Mouse (Mus musculus) neural tube, embryonic 15.5 days (tissue): Measurements from ENCODE around the gene Camta1. TPM values are rescaled to one million over a fixed set of nuclear protein-coding genes. Genes with fewer than 3 reads are reported as not detected.

Experiments
- ATAC-seq: fragments of 200-750 bp; cut with Nextera tagmentation; 2 replicates; pipeline ENCODE4 v1.8.0; 2017; ENCODE audit warnings: mild to moderate bottlenecking, moderate TSS enrichment, moderate library complexity; ENCODE audit not compliant: low FRiP score
- H3K27ac ChIP-seq: fragments of 300-500 bp; sonication (generic); replicated peaks from 2 replicates; pipeline ENCODE4 v1.5.1; 2015; ENCODE audit warnings: mild to moderate bottlenecking, inconsistent platforms
- H3K27me3 ChIP-seq: fragments of 300-500 bp; sonication (generic); replicated peaks from 2 replicates; pipeline ENCODE4 v1.6.1; 2015; ENCODE audit warnings: inconsistent platforms
- H3K36me3 ChIP-seq: fragments of 300-500 bp; sonication (generic); 2 replicates; pipeline ENCODE4 v1.6.1; 2015; ENCODE audit warnings: inconsistent platforms
- H3K4me1 ChIP-seq: fragments of 300-500 bp; sonication (generic); 2 replicates; pipeline ENCODE4 v1.6.1; 2015; ENCODE audit warnings: inconsistent platforms
- H3K4me2 ChIP-seq: fragments of 300-500 bp; sonication (generic); 2 replicates; pipeline ENCODE4 v1.6.1; 2015; ENCODE audit warnings: inconsistent platforms, mild to moderate bottlenecking, moderate library complexity
- H3K4me3 ChIP-seq: fragments of 300-500 bp; sonication (generic); replicated peaks from 2 replicates; pipeline ENCODE4 v1.5.1; 2015; ENCODE audit warnings: mild to moderate bottlenecking, inconsistent platforms
- H3K9ac ChIP-seq: fragments of 300-500 bp; sonication (generic); replicated peaks from 2 replicates; pipeline ENCODE4 v1.6.1; 2015; ENCODE audit warnings: mild to moderate bottlenecking, inconsistent platforms
- H3K9me3 ChIP-seq: fragments of 300-500 bp; sonication (generic); replicated peaks from 2 replicates; pipeline ENCODE4 v1.6.1; 2016; ENCODE audit warnings: inconsistent platforms
- WGBS: fragments of 180-500 bp; shearing (Covaris S2); methylation state at CpG from one replicate; pipeline ENCODE4 v1.1.7; 2015; ENCODE audit warnings: mixed read lengths; 5-methylcytosine and 5-hydroxymethylcytosine counted together
- polyA plus RNA-seq: library from polyadenylated mRNA; unstranded; fragments of >200 nt; fragmentation: Nextera tagmentation; extraction: Ambion mirVana; gene quantifications from 2 replicates; pipeline ENCODE4 v1.2.1, GENCODE M21; 2015

Camta1 gene
- polyA plus RNA-seq, 1 experiment from 2014 or later: 161 TPM

DNA sequence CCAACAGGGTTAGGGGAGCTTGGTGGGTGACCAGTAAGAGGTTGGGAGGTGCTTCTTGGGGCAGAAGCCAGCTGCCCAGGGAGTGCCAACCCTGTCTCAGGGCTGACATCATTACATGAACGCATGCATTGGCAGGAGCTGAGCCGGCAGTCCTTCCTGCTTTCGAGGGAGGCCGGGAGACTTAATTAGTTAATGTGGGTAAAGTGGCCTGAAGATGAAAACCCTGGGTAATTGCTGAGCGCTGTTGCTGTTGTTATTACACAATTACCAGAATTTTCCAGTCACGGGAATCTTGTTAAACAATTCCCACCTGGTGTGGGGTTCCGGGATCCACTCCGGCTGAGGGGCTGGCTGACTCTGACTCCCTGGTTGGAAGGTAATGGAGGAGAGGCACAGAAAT is 689.1 kb downstream of the Camta1 start:
- Histone ChIP-seq H3K36me3 (no peaks in the 10 kb centered on the region), H3K4me2 (no peak overlapping the region), H3K4me3 (no peak overlapping the region), H3K27ac (0 out of 2 replicates have a peak overlapping the region, but pooled peaks have one; percentile 45), H3K9me3 (no peaks in the 10 kb centered on the region), H3K4me1 (peaks cover 39% of the 10 kb centered on the region), H3K27me3 (peaks cover 28% of the 10 kb centered on the region), H3K9ac (no peak overlapping the region)
- 30% methylated on average over 8 of the region's 8 CpGs for WGBS
- no peak for ATAC-seq

DNA sequence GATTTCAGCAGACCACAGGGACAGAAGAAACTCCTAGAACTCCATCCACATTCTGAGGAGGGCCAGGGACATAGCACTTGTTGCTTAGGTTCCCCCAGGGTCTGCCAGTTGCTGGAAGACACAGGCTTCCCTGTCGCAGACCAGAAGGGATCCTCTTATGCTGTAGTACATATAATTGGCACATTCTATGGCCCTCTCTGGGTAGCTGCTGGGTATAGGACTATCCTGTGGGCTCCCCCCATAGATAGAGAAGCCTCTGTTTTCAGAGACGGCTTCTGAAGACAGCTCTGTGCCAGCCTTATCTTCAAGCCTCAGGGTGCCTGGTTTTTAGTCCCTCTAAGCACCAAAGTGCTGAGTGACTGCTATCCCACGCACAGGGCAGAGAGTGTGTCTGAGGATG is 690.6 kb downstream of the Camta1 start:
- WGBS: 52% methylated on average over 3 of the region's 3 CpGs

DNA sequence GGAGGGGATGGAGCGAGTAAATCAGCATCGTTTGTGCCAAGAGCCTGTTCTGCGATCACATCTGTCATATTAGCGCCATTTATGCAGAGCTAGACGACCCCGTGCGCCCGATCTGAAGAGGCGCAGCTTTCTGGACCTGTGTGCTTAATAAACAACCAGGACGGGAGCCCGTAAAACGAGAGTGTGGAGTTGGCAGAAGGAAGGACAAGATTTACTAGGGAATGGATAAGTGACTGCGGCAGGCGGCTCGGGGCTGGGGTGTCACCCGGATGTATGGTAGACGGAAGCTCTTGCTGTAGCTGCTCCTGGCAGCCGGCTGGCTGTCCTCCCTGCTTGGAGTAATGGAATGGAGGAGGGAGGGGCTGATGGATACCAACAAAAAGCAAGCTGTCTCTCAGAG is 691.0 kb downstream of the Camta1 start:
- Histone ChIP-seq H3K4me3 (no peak overlapping the region), H3K27me3 (peaks cover 36% of the 10 kb centered on the region), H3K9ac (0 out of 2 replicates have a peak overlapping the region, but pooled peaks have one; percentile 23), H3K4me1 (peaks cover 42% of the 10 kb centered on the region), H3K4me2 (peak overlapping the region; percentile 44), H3K36me3 (no peaks in the 10 kb centered on the region), H3K27ac (peak overlapping the region; percentile 76), H3K9me3 (no peaks in the 10 kb centered on the region)
- ATAC-seq: peak; percentile 74
- 16% methylated on average over 18 of the region's 18 CpGs for WGBS

More for the DNA sequence above, 690.6 kb downstream of the Camta1 start:
- Histone ChIP-seq H3K4me2 (no peak overlapping the region), H3K36me3 (no peaks in the 10 kb centered on the region), H3K9ac (0 out of 2 replicates have a peak overlapping the region, but pooled peaks have one; percentile 10), H3K9me3 (no peaks in the 10 kb centered on the region), H3K27me3 (peaks cover 36% of the 10 kb centered on the region), H3K27ac (peak overlapping the region; percentile 76), H3K4me1 (peaks cover 37% of the 10 kb centered on the region), H3K4me3 (no peak overlapping the region)
- ATAC-seq: no peak; the same call in 1 of the 2 replicates

DNA sequence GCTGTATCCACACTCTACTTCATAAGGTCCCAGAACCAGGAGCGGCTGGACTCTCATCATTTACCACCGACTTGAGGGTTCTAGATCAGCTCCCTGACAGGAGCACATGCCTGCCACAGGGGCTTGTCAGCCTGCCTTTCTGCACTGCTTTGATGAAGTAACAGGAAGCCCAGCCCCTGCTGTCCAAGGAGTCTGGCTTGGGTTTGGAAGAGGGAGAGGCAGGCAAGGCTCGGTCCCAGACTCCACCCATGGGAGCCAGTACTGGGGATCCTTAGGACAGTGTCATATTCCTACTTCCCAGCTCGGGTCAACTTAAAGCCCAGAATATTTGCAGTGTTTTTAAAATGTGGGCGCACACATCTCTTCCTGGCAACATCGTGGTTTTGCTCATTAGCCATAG is 694.7 kb downstream of the Camta1 start:
- H3K4me2 ChIP-seq: no peak overlapping the region
- no peak overlapping the region for H3K4me3 ChIP-seq
- H3K4me1 ChIP-seq: peaks cover 44% of the 10 kb centered on the region
- ATAC-seq: no peak
- H3K27me3 ChIP-seq: peaks cover 42% of the 10 kb centered on the region
- H3K9ac ChIP-seq: no peak overlapping the region
- WGBS: 90% methylated on average over 6 of the region's 6 CpGs
- H3K9me3 ChIP-seq: no peaks in the 10 kb centered on the region
- no peak overlapping the region for H3K27ac ChIP-seq
- no peaks in the 10 kb centered on the region for H3K36me3 ChIP-seq

DNA sequence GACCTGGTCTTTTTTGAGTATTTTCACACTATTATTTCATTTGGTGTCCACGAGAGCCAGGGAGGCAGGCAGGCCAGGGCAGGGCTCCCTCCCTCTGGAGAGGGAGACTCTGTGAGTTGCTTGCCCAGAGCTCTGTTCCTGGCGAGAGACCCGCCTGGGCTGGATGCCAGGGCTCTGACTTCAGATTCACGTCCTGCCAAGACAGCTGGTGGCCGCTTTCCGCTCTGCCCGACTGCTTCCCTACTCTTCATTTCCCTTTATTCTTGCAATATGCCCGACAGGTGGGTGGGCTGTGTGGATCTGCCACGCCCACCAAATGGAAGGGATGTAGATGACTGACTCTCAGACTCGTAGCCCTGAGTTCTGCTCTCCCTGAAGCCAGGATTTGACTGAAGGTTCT is 696.1 kb downstream of the Camta1 start:
- H3K4me1 ChIP-seq: peaks cover 32% of the 10 kb centered on the region
- peaks cover 53% of the 10 kb centered on the region for H3K27me3 ChIP-seq
- H3K36me3 ChIP-seq: no peaks in the 10 kb centered on the region
- ATAC-seq: peak; percentile 65; the same call in 1 of the 2 replicates
- H3K9me3 ChIP-seq: no peaks in the 10 kb centered on the region
- H3K4me3 ChIP-seq: no peak overlapping the region
- no peak overlapping the region for H3K4me2 ChIP-seq
- no peak overlapping the region for H3K9ac ChIP-seq
- WGBS: 5% methylated on average over 10 of the region's 10 CpGs
- H3K27ac ChIP-seq: peak overlapping the region; percentile 68

DNA sequence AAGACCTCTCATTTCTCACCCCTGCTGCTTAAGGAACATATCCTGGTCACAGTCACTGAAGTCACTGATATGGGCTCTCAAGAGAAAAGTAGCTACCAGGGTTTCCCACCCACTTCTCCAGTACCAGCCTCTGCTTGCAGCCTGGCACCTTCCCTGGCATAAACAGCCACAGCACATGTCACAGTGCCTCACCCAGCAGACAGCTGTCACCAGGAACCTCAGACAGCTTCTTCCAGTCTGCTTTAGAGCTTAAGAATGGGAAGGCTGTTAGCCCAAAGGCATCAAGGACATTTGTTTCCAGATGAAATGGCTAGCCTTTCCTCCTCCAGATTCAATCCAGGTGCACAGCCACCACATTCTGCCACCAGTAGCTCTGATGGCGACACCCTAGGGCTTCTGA is 697.4 kb downstream of the Camta1 start:
- WGBS: 77% methylated on average over 1 of the region's 1 CpGs
- H3K27me3 ChIP-seq: peaks cover 58% of the 10 kb centered on the region
- no peak for ATAC-seq

DNA sequence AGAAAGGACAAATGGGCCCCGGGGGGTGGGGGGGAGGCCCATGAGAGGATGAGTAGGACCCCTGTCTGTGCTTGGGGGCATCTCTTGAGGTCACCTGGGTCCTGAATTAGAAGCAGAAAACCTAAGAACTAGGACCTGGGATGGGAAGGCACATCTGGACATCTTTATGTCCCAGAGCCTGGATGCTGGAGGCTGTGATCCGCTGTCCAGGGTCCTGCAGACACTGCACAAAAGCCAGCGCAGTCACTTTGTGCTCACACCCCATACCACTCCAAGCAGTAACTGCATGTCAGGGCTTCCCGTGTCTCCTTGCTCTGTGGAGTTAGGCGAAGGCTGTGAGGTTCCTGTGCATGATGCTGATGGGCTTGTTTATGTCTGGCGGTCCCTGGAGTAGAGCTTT is 699.8 kb downstream of the Camta1 start:
- Histone ChIP-seq H3K27ac (no peak overlapping the region), H3K9ac (no peak overlapping the region), H3K36me3 (no peaks in the 10 kb centered on the region), H3K4me2 (no peak overlapping the region), H3K9me3 (no peaks in the 10 kb centered on the region), H3K4me1 (peaks cover 22% of the 10 kb centered on the region), H3K4me3 (no peak overlapping the region), H3K27me3 (peaks cover 46% of the 10 kb centered on the region)
- no peak for ATAC-seq
- 58% methylated on average over 6 of the region's 6 CpGs for WGBS

More for the DNA sequence above, 697.4 kb downstream of the Camta1 start:
- Histone ChIP-seq H3K4me3 (no peak overlapping the region), H3K4me1 (peaks cover 20% of the 10 kb centered on the region), H3K4me2 (no peak overlapping the region), H3K9me3 (no peaks in the 10 kb centered on the region), H3K9ac (no peak overlapping the region), H3K27ac (no peak overlapping the region), H3K36me3 (no peaks in the 10 kb centered on the region)

DNA sequence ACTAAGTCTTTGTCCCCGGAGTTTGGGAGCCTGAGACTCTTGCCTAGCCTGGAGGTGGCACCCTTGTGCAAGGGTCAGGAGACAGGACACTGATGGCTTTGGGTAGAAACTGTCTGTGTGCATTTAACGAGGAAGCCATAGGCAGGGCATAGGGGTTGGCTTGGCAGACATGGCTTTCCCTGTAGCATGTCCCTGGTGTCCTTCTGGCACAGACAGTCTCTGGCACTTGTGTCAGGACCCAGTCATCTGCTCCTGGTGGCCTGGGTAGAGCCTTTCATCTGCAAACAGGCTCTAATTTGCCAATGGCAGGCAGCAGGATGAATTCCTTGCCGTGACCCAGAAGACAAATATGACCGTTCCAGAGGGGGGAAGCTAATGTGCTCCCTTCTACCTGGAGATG is 700.7 kb downstream of the Camta1 start:
- Histone ChIP-seq H3K36me3 (no peaks in the 10 kb centered on the region), H3K9me3 (no peaks in the 10 kb centered on the region), H3K9ac (0 out of 2 replicates have a peak overlapping the region, but pooled peaks have one; percentile 14), H3K27ac (no peak overlapping the region), H3K4me3 (no peak overlapping the region), H3K27me3 (peaks cover 50% of the 10 kb centered on the region), H3K4me1 (peaks cover 22% of the 10 kb centered on the region), H3K4me2 (no peak overlapping the region)
- 68% methylated on average over 4 of the region's 4 CpGs for WGBS
- ATAC-seq: no peak

DNA sequence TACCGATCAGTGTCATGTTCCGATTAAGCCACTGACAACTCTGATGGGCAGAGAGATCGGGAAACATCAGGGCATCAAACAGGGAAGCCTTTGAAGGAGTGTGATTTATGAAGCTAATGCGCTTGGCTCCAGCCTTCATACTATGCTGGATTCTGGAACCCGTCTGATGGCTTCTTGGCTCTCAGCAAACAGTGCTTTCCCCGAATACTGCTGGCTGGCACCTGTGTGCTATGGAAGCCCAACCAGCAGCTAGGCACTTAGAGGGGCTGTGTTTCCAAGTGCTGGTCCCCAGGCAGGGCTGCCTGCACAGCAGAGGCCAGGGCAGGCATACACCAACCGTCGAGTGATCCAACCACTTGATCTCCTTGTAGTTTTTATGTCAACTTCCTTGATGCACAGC is 701.2 kb downstream of the Camta1 start:
- no peak for ATAC-seq

DNA sequence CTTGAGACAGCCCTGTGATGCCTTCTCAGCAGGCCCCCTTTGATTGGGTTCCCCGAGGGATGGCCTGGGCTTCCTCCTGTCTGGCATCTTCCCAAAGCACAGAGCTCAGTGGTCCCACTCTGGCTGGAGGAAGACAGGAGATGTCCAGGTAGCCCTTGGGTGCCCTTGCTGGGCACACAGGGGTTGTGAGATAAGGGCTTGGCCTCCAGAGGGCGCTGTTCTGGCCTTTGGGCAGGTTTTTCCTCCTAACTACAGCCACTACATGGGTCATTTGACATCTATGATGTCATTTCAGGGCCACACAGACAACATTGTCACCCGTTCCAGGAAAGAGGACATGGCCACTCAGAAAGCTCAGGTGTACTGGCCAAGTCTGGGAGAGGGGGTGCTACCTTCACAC is 703.4 kb downstream of the Camta1 start:
- H3K4me1 ChIP-seq: peaks cover 21% of the 10 kb centered on the region

More for the DNA sequence above, 701.2 kb downstream of the Camta1 start:
- Histone ChIP-seq H3K4me2 (no peak overlapping the region), H3K27me3 (peaks cover 50% of the 10 kb centered on the region), H3K27ac (no peak overlapping the region), H3K9ac (0 out of 2 replicates have a peak overlapping the region, but pooled peaks have one; percentile 14), H3K4me1 (peaks cover 21% of the 10 kb centered on the region), H3K36me3 (no peaks in the 10 kb centered on the region), H3K9me3 (no peaks in the 10 kb centered on the region), H3K4me3 (no peak overlapping the region)
- WGBS: 67% methylated on average over 8 of the region's 8 CpGs

DNA sequence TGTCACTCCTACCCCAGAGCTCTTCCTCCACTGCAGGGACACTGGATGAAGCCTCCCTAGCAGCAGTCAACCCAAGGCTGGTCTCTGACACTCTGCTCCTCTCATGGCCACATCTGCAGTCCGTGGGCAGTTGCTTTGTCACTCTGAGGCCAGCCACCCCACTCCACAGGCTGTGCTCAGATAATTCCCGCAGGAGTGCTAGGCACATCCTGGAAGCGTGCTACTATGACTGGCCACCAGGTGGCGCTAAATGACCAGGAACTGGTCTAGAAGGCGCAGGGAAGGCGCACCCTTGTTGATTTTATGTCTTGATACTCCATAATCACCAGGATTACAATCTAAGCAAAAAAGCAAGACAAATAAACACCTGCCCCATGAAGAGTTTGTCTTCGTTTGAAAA is 704.8 kb downstream of the Camta1 start:
- H3K4me1 ChIP-seq: peaks cover 30% of the 10 kb centered on the region
- no peaks in the 10 kb centered on the region for H3K9me3 ChIP-seq
- no peaks in the 10 kb centered on the region for H3K36me3 ChIP-seq
- H3K4me3 ChIP-seq: no peak overlapping the region
- no peak overlapping the region for H3K4me2 ChIP-seq
- 2% methylated on average over 7 of the region's 7 CpGs for WGBS
- H3K27me3 ChIP-seq: peaks cover 28% of the 10 kb centered on the region
- no peak overlapping the region for H3K9ac ChIP-seq
- no peak overlapping the region for H3K27ac ChIP-seq
- ATAC-seq: peak; percentile 78

More for the DNA sequence above, 703.4 kb downstream of the Camta1 start:
- no peaks in the 10 kb centered on the region for H3K9me3 ChIP-seq
- WGBS: 52% methylated on average over 3 of the region's 3 CpGs
- H3K36me3 ChIP-seq: no peaks in the 10 kb centered on the region
- H3K27ac ChIP-seq: no peak overlapping the region
- no peak overlapping the region for H3K4me2 ChIP-seq
- H3K4me3 ChIP-seq: no peak overlapping the region
- ATAC-seq: no peak
- peaks cover 40% of the 10 kb centered on the region for H3K27me3 ChIP-seq
- H3K9ac ChIP-seq: no peak overlapping the region

DNA sequence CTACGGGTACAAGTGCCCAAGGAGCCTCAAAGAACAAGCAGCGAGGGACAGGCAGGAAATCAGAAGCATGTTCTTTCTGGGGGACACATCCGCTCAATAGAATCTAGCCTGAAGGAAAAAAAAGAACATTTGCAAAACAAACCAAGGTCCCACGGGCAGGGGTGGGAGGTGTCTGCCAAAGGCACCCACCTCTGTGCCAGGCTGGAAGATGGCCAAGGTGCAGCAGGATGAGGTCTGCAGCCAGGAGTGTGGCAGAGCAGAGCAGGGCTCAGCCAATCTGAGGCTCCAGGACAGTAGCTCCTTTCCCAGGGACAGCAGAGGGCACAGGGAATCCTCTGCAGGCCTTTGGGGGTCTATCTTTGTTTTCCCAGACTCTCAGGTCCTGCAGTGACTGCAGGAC is 706.1 kb downstream of the Camta1 start:
- peaks cover 43% of the 10 kb centered on the region for H3K4me1 ChIP-seq
- H3K4me2 ChIP-seq: no peak overlapping the region
- H3K9ac ChIP-seq: no peak overlapping the region
- H3K27ac ChIP-seq: no peak overlapping the region
- WGBS: 56% methylated on average over 4 of the region's 4 CpGs
- H3K36me3 ChIP-seq: no peaks in the 10 kb centered on the region
- H3K27me3 ChIP-seq: peaks cover 16% of the 10 kb centered on the region
- H3K9me3 ChIP-seq: no peaks in the 10 kb centered on the region
- no peak for ATAC-seq
- no peak overlapping the region for H3K4me3 ChIP-seq
